25 mouse cellular contexts compared by ENCODE assay signal in genomic region chr7:49217786-49218185, GRCm38 (mm10).
A peak's percentile ranks its signal among the peaks of the same experiment; 100 is the strongest.
DNase-seq lines count a peak whose midpoint lies in the region; ATAC-seq and TF ChIP-seq lines count a peak whose summit lies in the region.
"Had no signal": no experiment of that assay in that cellular context is flagged by ENCODE, and none has a peak within 500 bp of the region (broad histone marks: within the 10 kb centered on the region; RNA-seq: fewer than 3 reads in every experiment).

No protein-coding gene starts in this region.

- DNase-seq in hindbrain, embryonic 10.5 days (ENCODE audit: low spot score): peak; percentile 15
- DNase-seq in embryonic facial prominence, embryonic 10.5 days (ENCODE audit: low spot score): peak; percentile 46
- peak; percentile 67 for DNase-seq in embryonic facial prominence, embryonic 11.5 days (ENCODE audit: low spot score)
- DNase-seq in layer of hippocampus, adult 11-12 months (ENCODE audit: low spot score): no peak
- DNase-seq in gastrocnemius, adult 2 months: no peak
- DNase-seq: adrenal gland, postnatal 10 days; adrenal gland, postnatal 36 days; cerebellum, adult 18-20 months; cerebellum, adult 9-10 months; cerebellum, postnatal 14 days; gastrocnemius, postnatal 25 days; heart, adult 18-20 months; heart, postnatal 10 days; heart, postnatal 36 days; kidney, adult 11 months had no signal

- peaks cover 8% of the 10 kb centered on the region; the same call in 1 of the 2 replicates for H3K9me3 ChIP-seq in hindbrain, embryonic 10.5 days
- H3K9me3 ChIP-seq in hindbrain, embryonic 12.5 days (replicated peaks): 0 out of 2 replicates have a peak, but pooled peaks cover 4% of the 10 kb centered on the region
- 0 out of 2 replicates have a peak, but pooled peaks cover 2% of the 10 kb centered on the region for H3K9me3 ChIP-seq in embryonic facial prominence, embryonic 10.5 days
- no peaks in the 10 kb centered on the region for H3K9me3 ChIP-seq in embryonic facial prominence, embryonic 11.5 days (replicated peaks; ENCODE audit: control insufficient read depth, low read length)
- H3K9me3 ChIP-seq in limb, embryonic 12.5 days: peaks cover 4% of the 10 kb centered on the region; the same call in 1 of the 2 replicates
- H3K9me3 ChIP-seq: forebrain, embryonic 13.5 days; heart, embryonic 12.5 days; heart, embryonic 15.5 days; hindbrain, embryonic 15.5 days; intestine, embryonic 15.5 days had no signal

- no peak overlapping the region for H3K4me3 ChIP-seq in hindbrain, embryonic 10.5 days
- H3K4me3 ChIP-seq in hindbrain, embryonic 12.5 days: no peak overlapping the region
- no peak overlapping the region for H3K4me3 ChIP-seq in embryonic facial prominence, embryonic 10.5 days
- H3K4me3 ChIP-seq in embryonic facial prominence, embryonic 11.5 days (ENCODE audit: low read depth, low read length): no peak overlapping the region
- H3K4me3 ChIP-seq in limb, embryonic 12.5 days (replicated peaks): no peak overlapping the region
- H3K4me3 ChIP-seq in gastrocnemius, adult 2 months: no peak overlapping the region
- H3K4me3 ChIP-seq: forebrain, embryonic 10.5 days; forebrain, embryonic 13.5 days; heart, embryonic 12.5 days; heart, embryonic 15.5 days; hindbrain, embryonic 15.5 days; intestine, embryonic 15.5 days had no signal

- H3K4me2 ChIP-seq in hindbrain, embryonic 12.5 days (replicated peaks): no peak overlapping the region
- H3K4me2 ChIP-seq in embryonic facial prominence, embryonic 11.5 days (ENCODE audit: low read depth, low read length): no peak overlapping the region
- H3K4me2 ChIP-seq in limb, embryonic 12.5 days: no peak overlapping the region
- H3K4me2 ChIP-seq: forebrain, embryonic 13.5 days; heart, embryonic 12.5 days; heart, embryonic 15.5 days; hindbrain, embryonic 15.5 days; intestine, embryonic 15.5 days had no signal

- WGBS in hindbrain, embryonic 10.5 days: 66% methylated on average over 6 of the region's 6 CpGs
- 71% methylated on average over 6 of the region's 6 CpGs for WGBS in hindbrain, embryonic 12.5 days
- WGBS in embryonic facial prominence, embryonic 10.5 days: 55% methylated on average over 6 of the region's 6 CpGs
- 51% methylated on average over 6 of the region's 6 CpGs for WGBS in embryonic facial prominence, embryonic 11.5 days
- 33% methylated on average over 6 of the region's 6 CpGs for WGBS in limb, embryonic 12.5 days

- no peak for ATAC-seq in hindbrain, embryonic 12.5 days (ENCODE audit: low FRiP score)
- ATAC-seq in embryonic facial prominence, embryonic 11.5 days (replicated peaks; ENCODE audit: insufficient number of reproducible peaks, low FRiP score, low TSS enrichment, low read depth): no peak
- ATAC-seq in limb, embryonic 12.5 days (ENCODE audit: insufficient number of reproducible peaks, insufficient read depth, low FRiP score, low TSS enrichment, low read depth): 0 out of 2 replicates have a peak, but pooled peaks have one; percentile 23
- ATAC-seq: CD4-positive, CD25-positive, alpha-beta regulatory T cell, adult 4 months; forebrain, embryonic 13.5 days; forebrain, embryonic 16.5 days; intestine, embryonic 15.5 days had no signal

- intact Hi-C loops in gastrocnemius, adult 2 months (cut with DNase I): no loop called here

- no peak overlapping the region for H3K9ac ChIP-seq in hindbrain, embryonic 12.5 days
- H3K9ac ChIP-seq in embryonic facial prominence, embryonic 11.5 days (replicated peaks; ENCODE audit: low read length): no peak overlapping the region
- no peak overlapping the region for H3K9ac ChIP-seq in limb, embryonic 12.5 days (replicated peaks)
- H3K9ac ChIP-seq: forebrain, embryonic 13.5 days; heart, embryonic 12.5 days; heart, embryonic 15.5 days; hindbrain, embryonic 15.5 days; intestine, embryonic 15.5 days had no signal

- H3K4me1 ChIP-seq in hindbrain, embryonic 10.5 days (replicated peaks): 0 out of 2 replicates have a peak, but pooled peaks cover 9% of the 10 kb centered on the region
- H3K4me1 ChIP-seq in hindbrain, embryonic 12.5 days: 0 out of 2 replicates have a peak, but pooled peaks cover 9% of the 10 kb centered on the region
- peaks cover 19% of the 10 kb centered on the region for H3K4me1 ChIP-seq in embryonic facial prominence, embryonic 10.5 days
- H3K4me1 ChIP-seq in embryonic facial prominence, embryonic 11.5 days (ENCODE audit: control insufficient read depth, insufficient read depth, low read length): no peaks in the 10 kb centered on the region; the same call in 1 of the 2 replicates
- H3K4me1 ChIP-seq in limb, embryonic 12.5 days (replicated peaks): peaks cover 13% of the 10 kb centered on the region
- H3K4me1 ChIP-seq: forebrain, embryonic 10.5 days; forebrain, embryonic 13.5 days; heart, embryonic 12.5 days; heart, embryonic 15.5 days; intestine, embryonic 15.5 days had no signal

- TF ChIP-seq CTCF in gastrocnemius, adult 2 months (IDR thresholded peaks at IDR 0.05): no peak

- H3K27me3 ChIP-seq in hindbrain, embryonic 10.5 days (ENCODE audit: insufficient read depth, poor library complexity, severe bottlenecking): no peaks in the 10 kb centered on the region
- H3K27me3 ChIP-seq in hindbrain, embryonic 12.5 days: no peaks in the 10 kb centered on the region
- H3K27me3 ChIP-seq in embryonic facial prominence, embryonic 10.5 days (replicated peaks; ENCODE audit: low read depth, poor library complexity, severe bottlenecking): no peaks in the 10 kb centered on the region
- no peaks in the 10 kb centered on the region for H3K27me3 ChIP-seq in embryonic facial prominence, embryonic 11.5 days (ENCODE audit: control insufficient read depth, insufficient read depth, low read length)
- no peaks in the 10 kb centered on the region for H3K27me3 ChIP-seq in limb, embryonic 12.5 days
- H3K27me3 ChIP-seq: forebrain, embryonic 13.5 days; heart, embryonic 12.5 days; heart, embryonic 15.5 days; hindbrain, embryonic 15.5 days; intestine, embryonic 15.5 days had no signal

- 0 out of 2 replicates have a peak, but pooled peaks cover 2% of the 10 kb centered on the region for H3K36me3 ChIP-seq in hindbrain, embryonic 10.5 days
- no peaks in the 10 kb centered on the region for H3K36me3 ChIP-seq in hindbrain, embryonic 12.5 days
- no peaks in the 10 kb centered on the region for H3K36me3 ChIP-seq in embryonic facial prominence, embryonic 10.5 days (replicated peaks)
- H3K36me3 ChIP-seq in embryonic facial prominence, embryonic 11.5 days (replicated peaks; ENCODE audit: control insufficient read depth, insufficient read depth, low read depth, low read length): no peaks in the 10 kb centered on the region
- no peaks in the 10 kb centered on the region for H3K36me3 ChIP-seq in limb, embryonic 12.5 days
- H3K36me3 ChIP-seq: forebrain, embryonic 10.5 days; heart, embryonic 12.5 days; heart, embryonic 15.5 days; hindbrain, embryonic 15.5 days; intestine, embryonic 15.5 days had no signal

- no peak overlapping the region for H3K27ac ChIP-seq in hindbrain, embryonic 10.5 days
- no peak overlapping the region for H3K27ac ChIP-seq in hindbrain, embryonic 12.5 days
- H3K27ac ChIP-seq in embryonic facial prominence, embryonic 10.5 days (replicated peaks): no peak overlapping the region
- peak overlapping the region; percentile 4; the same call in 1 of the 2 replicates for H3K27ac ChIP-seq in embryonic facial prominence, embryonic 11.5 days (replicated peaks; ENCODE audit: low read depth, low read length)
- H3K27ac ChIP-seq in limb, embryonic 12.5 days: 0 out of 2 replicates have a peak overlapping the region, but pooled peaks have one; percentile 17
- no peak overlapping the region for H3K27ac ChIP-seq in gastrocnemius, adult 2 months
- H3K27ac ChIP-seq: forebrain, embryonic 10.5 days; forebrain, embryonic 13.5 days; heart, embryonic 15.5 days; hindbrain, embryonic 15.5 days; intestine, embryonic 15.5 days had no signal

Comparison
In these comparisons a context has a peak if more than half of its experiments do, and no peak if none do; other contexts are left out.
1. H3K27ac ChIP-seq: peak in embryonic facial prominence, embryonic 11.5 days (single experiment) and limb, embryonic 12.5 days (single experiment); none in hindbrain, embryonic 10.5 days (single experiment), hindbrain, embryonic 12.5 days (single experiment), embryonic facial prominence, embryonic 10.5 days (single experiment) and gastrocnemius, adult 2 months (single experiment).
2. DNase-seq: peak in hindbrain, embryonic 10.5 days (single experiment), embryonic facial prominence, embryonic 10.5 days (single experiment) and embryonic facial prominence, embryonic 11.5 days (single experiment); none in layer of hippocampus, adult 11-12 months (single experiment) and gastrocnemius, adult 2 months (single experiment).